8 mouse cellular contexts compared by ENCODE assay signal in genomic region chr10:39368572-39369135, GRCm38 (mm10). TPM values are rescaled to one million over a fixed set of nuclear protein-coding genes. Genes with fewer than 3 reads are reported as not detected.
DNase-seq lines count a peak whose midpoint lies in the region; ATAC-seq and TF ChIP-seq lines count a peak whose summit lies in the region.

Gene Fyn (plus strand): TSS chr10:39368855.

- H3K27me3 ChIP-seq in intestine, postnatal 0 days (replicated peaks; ENCODE audit: control insufficient read depth, insufficient read depth, low read length), result no peaks in the 10 kb centered on the region
- H3K27me3 ChIP-seq in midbrain, embryonic 13.5 days, result peaks cover 3% of the 10 kb centered on the region; the same call in 1 of the 2 replicates

- peak within 1 kb of the TSS; percentile 80 for H3K9ac ChIP-seq in intestine, postnatal 0 days (ENCODE audit: low read depth, low read length)
- H3K9ac ChIP-seq in midbrain, embryonic 13.5 days (replicated peaks), result peak within 1 kb of the TSS; percentile 100

- no peak for DNase-seq in left cerebral cortex, adult 18-20 months (ENCODE audit: low spot score in 2 of 2)
- DNase-seq in left cerebral cortex, adult 9 months (ENCODE audit: low spot score in 2 of 2), result no peak
- peak; percentile 11 for DNase-seq in adrenal gland, adult 2 months
- no peak for DNase-seq in gonadal fat pad, adult 2 months (ENCODE audit: low read depth)
- no peak for DNase-seq in cerebellum, adult 18-20 months

- ATAC-seq in intestine, postnatal 0 days, result no peak
- no peak for ATAC-seq in midbrain, embryonic 13.5 days
- ATAC-seq in granulocyte monocyte progenitor cell, adult 5-6 weeks (replicated peaks; ENCODE audit: poor library complexity, severe bottlenecking), result no peak

- H3K27ac ChIP-seq in intestine, postnatal 0 days (ENCODE audit: low read depth, low read length), result peak within 1 kb of the TSS; percentile 69
- H3K27ac ChIP-seq in midbrain, embryonic 13.5 days, result peak within 1 kb of the TSS; percentile 99

- no peaks in the 10 kb centered on the region for H3K36me3 ChIP-seq in intestine, postnatal 0 days (ENCODE audit: control insufficient read depth, insufficient read depth)
- no peaks in the 10 kb centered on the region for H3K36me3 ChIP-seq in midbrain, embryonic 13.5 days

- H3K4me2 ChIP-seq in intestine, postnatal 0 days (replicated peaks; ENCODE audit: low read depth), result peak within 1 kb of the TSS; percentile 98
- H3K4me2 ChIP-seq in midbrain, embryonic 13.5 days (replicated peaks), result peak within 1 kb of the TSS; percentile 74

- no peaks in the 10 kb centered on the region for H3K9me3 ChIP-seq in intestine, postnatal 0 days (ENCODE audit: control insufficient read depth)
- H3K9me3 ChIP-seq in midbrain, embryonic 13.5 days, result no peaks in the 10 kb centered on the region

- WGBS in intestine, postnatal 0 days, result 45% methylated on average over 8 of the region's 8 CpGs
- WGBS in midbrain, embryonic 13.5 days, result 42% methylated on average over 8 of the region's 8 CpGs

- H3K4me1 ChIP-seq in intestine, postnatal 0 days (replicated peaks; ENCODE audit: control insufficient read depth, insufficient read depth, low read length), result 0 out of 2 replicates have a peak, but pooled peaks cover 6% of the 10 kb centered on the region
- peaks cover 36% of the 10 kb centered on the region for H3K4me1 ChIP-seq in midbrain, embryonic 13.5 days (replicated peaks)

- no peak for TF ChIP-seq CTCF in intestine, postnatal 0 days (IDR thresholded peaks at IDR 0.05; ENCODE audit: low read depth)

- H3K4me3 ChIP-seq in intestine, postnatal 0 days (ENCODE audit: low read depth, low read length), result peak within 1 kb of the TSS; percentile 90
- H3K4me3 ChIP-seq in midbrain, embryonic 13.5 days (replicated peaks), result peak within 1 kb of the TSS; percentile 96

RNA-seq across cellular contexts. Expression of gene Fyn, which starts in this region (rescaled TPM):
- total RNA-seq in left cerebral cortex, adult 18-20 months (2021), result 100 to 1,000 TPM; 107 TPM
- 10 to 100 TPM; 37.9 to 56.2 TPM for total RNA-seq in adrenal gland, adult 2 months (2021)
- 22.7 and 27.9 TPM in 2 replicates for polyA plus RNA-seq in adrenal gland, adult 2 months (2012; rRNA removed)
- polyA plus RNA-seq in gonadal fat pad, adult 2 months (2012; rRNA removed), result 13.0 and 16.8 TPM in 2 replicates
- 13.3 and 13.5 TPM in 2 replicates for polyA plus RNA-seq in intestine, postnatal 0 days (2015; fragmentation: Nextera tagmentation; extraction: Ambion mirVana)
- 62.4 and 64.8 TPM in 2 replicates for polyA plus RNA-seq in midbrain, embryonic 13.5 days (2015; fragmentation: Nextera tagmentation; extraction: Ambion mirVana)
- total RNA-seq in granulocyte monocyte progenitor cell, adult 5-6 weeks (2014; fragmentation: Nextera tagmentation), result 5.3 and 8.8 TPM in 2 replicates
- total RNA-seq in granulocyte monocyte progenitor cell, adult 5-6 weeks (2017), result 5.6 and 6.6 TPM in 2 replicates
